ENCODE assay signal across 28 mouse cellular contexts in genomic region chr15:79733192-79733591, GRCm38 (mm10). TPM values are rescaled to one million over a fixed set of nuclear protein-coding genes. Genes with fewer than 3 reads are reported as not detected.
DNase-seq lines count a peak whose midpoint lies in the region; ATAC-seq and TF ChIP-seq lines count a peak whose summit lies in the region.
"Had no signal": no experiment of that assay in that cellular context is flagged by ENCODE, and none has a peak within 500 bp of the region (broad histone marks: within the 10 kb centered on the region; RNA-seq: fewer than 3 reads in every experiment).

No protein-coding gene starts in this region.

- H3K4me2 ChIP-seq in heart, embryonic 11.5 days = no peak overlapping the region
- H3K4me2 ChIP-seq in liver, postnatal 0 days (ENCODE audit: low read depth, low read length) = no peak overlapping the region
- H3K4me2 ChIP-seq in liver, embryonic 12.5 days = no peak overlapping the region
- H3K4me2 ChIP-seq: embryonic facial prominence, embryonic 12.5 days; embryonic facial prominence, embryonic 15.5 days; forebrain, embryonic 12.5 days; forebrain, embryonic 15.5 days; heart, embryonic 12.5 days; heart, embryonic 15.5 days; hindbrain, embryonic 13.5 days had no signal

- H3K36me3 ChIP-seq in heart, adult 2 months (ENCODE audit: control insufficient read depth, insufficient read depth, low read length) = peaks cover 9% of the 10 kb centered on the region
- peaks cover 40% of the 10 kb centered on the region for H3K36me3 ChIP-seq in heart, embryonic 11.5 days (ENCODE audit: control insufficient read depth, insufficient read depth, low read length)
- peaks cover 82% of the 10 kb centered on the region for H3K36me3 ChIP-seq in liver, postnatal 0 days (replicated peaks; ENCODE audit: insufficient read depth, low read length)
- peaks cover 71% of the 10 kb centered on the region for H3K36me3 ChIP-seq in liver, embryonic 12.5 days

- no peak overlapping the region for H3K4me3 ChIP-seq in heart, adult 2 months
- no peak overlapping the region for H3K4me3 ChIP-seq in heart, embryonic 11.5 days (ENCODE audit: low read depth, low read length)
- no peak overlapping the region for H3K4me3 ChIP-seq in liver, postnatal 0 days (ENCODE audit: low read depth, low read length)
- H3K4me3 ChIP-seq in liver, embryonic 12.5 days = no peak overlapping the region
- H3K4me3 ChIP-seq: embryonic facial prominence, embryonic 12.5 days; embryonic facial prominence, embryonic 15.5 days; erythroblast, embryonic 14.5 days; forebrain, embryonic 12.5 days; forebrain, embryonic 15.5 days; heart, embryonic 12.5 days; heart, embryonic 15.5 days; hindbrain, embryonic 10.5 days; hindbrain, embryonic 13.5 days had no signal

- H3K79me2 ChIP-seq in heart, adult 2 months (replicated peaks; ENCODE audit: control insufficient read depth, insufficient read depth, low read length) = no peaks in the 10 kb centered on the region

- H3K9me3 ChIP-seq in heart, embryonic 11.5 days (replicated peaks; ENCODE audit: control insufficient read depth, low read length) = no peaks in the 10 kb centered on the region
- H3K9me3 ChIP-seq in liver, postnatal 0 days (ENCODE audit: low read length) = no peaks in the 10 kb centered on the region
- H3K9me3 ChIP-seq in liver, embryonic 12.5 days (replicated peaks) = no peaks in the 10 kb centered on the region
- H3K9me3 ChIP-seq: embryonic facial prominence, embryonic 12.5 days; embryonic facial prominence, embryonic 15.5 days; forebrain, embryonic 12.5 days; forebrain, embryonic 15.5 days; heart, embryonic 12.5 days; heart, embryonic 15.5 days; hindbrain, embryonic 10.5 days; hindbrain, embryonic 13.5 days had no signal

- 82% methylated on average over 8 of the region's 8 CpGs for whole genome bisulfite sequencing in heart, adult 2 months
- WGBS in heart, embryonic 11.5 days (ENCODE audit: insufficient replicate concordance) = 91% methylated on average over 8 of the region's 8 CpGs
- WGBS in liver, postnatal 0 days (ENCODE audit: insufficient replicate concordance) = 85% methylated on average over 8 of the region's 8 CpGs
- WGBS in liver, embryonic 12.5 days (ENCODE audit: insufficient replicate concordance) = 84% methylated on average over 8 of the region's 8 CpGs

- intact Hi-C loops in heart, adult 2 months (cut with DNase I) = no loop called here

- TF ChIP-seq CTCF in heart, adult 2 months (IDR thresholded peaks at IDR 0.05) = no peak
- no peak for TF ChIP-seq CTCF in liver, postnatal 0 days (IDR thresholded peaks at IDR 0.05; ENCODE audit: low read depth)

- H3K27ac ChIP-seq in heart, adult 2 months = peak overlapping the region; percentile 93
- H3K27ac ChIP-seq in heart, embryonic 11.5 days (ENCODE audit: low read depth, low read length) = no peak overlapping the region
- H3K27ac ChIP-seq in liver, postnatal 0 days (ENCODE audit: low read depth) = peak overlapping the region; percentile 80
- H3K27ac ChIP-seq in liver, embryonic 12.5 days = no peak overlapping the region
- H3K27ac ChIP-seq: embryonic facial prominence, embryonic 12.5 days; embryonic facial prominence, embryonic 15.5 days; forebrain, embryonic 12.5 days; forebrain, embryonic 15.5 days; hindbrain, embryonic 10.5 days; hindbrain, embryonic 13.5 days had no signal

- no peak for ATAC-seq in heart, embryonic 11.5 days (replicated peaks; ENCODE audit: insufficient number of reproducible peaks, low FRiP score, low TSS enrichment)
- no peak for ATAC-seq in liver, postnatal 0 days
- ATAC-seq in liver, embryonic 12.5 days = no peak
- ATAC-seq: activated CD4-positive, CD25-positive, alpha-beta regulatory T cell, adult 4 months; forebrain, embryonic 15.5 days; hindbrain, embryonic 16.5 days; intestine, embryonic 16.5 days had no signal

- no peak for TF ChIP-seq POLR2A in heart, adult 2 months (IDR thresholded peaks at IDR 0.05; ENCODE audit: insufficient read depth, low read depth, low read length)

- no peak overlapping the region for H3K9ac ChIP-seq in heart, adult 2 months (ENCODE audit: low read depth, low read length)
- H3K9ac ChIP-seq in heart, embryonic 11.5 days (ENCODE audit: low read depth, low read length) = no peak overlapping the region
- no peak overlapping the region for H3K9ac ChIP-seq in liver, postnatal 0 days (replicated peaks)
- H3K9ac ChIP-seq in liver, embryonic 12.5 days = no peak overlapping the region
- H3K9ac ChIP-seq: embryonic facial prominence, embryonic 12.5 days; embryonic facial prominence, embryonic 15.5 days; forebrain, embryonic 12.5 days; forebrain, embryonic 15.5 days; heart, embryonic 12.5 days; heart, embryonic 15.5 days; hindbrain, embryonic 13.5 days had no signal

- peaks cover 12% of the 10 kb centered on the region for H3K4me1 ChIP-seq in heart, adult 2 months (ENCODE audit: control insufficient read depth, insufficient read depth, low read length)
- peaks cover 11% of the 10 kb centered on the region for H3K4me1 ChIP-seq in heart, embryonic 11.5 days (ENCODE audit: control insufficient read depth, insufficient read depth, low read length)
- peaks cover 18% of the 10 kb centered on the region for H3K4me1 ChIP-seq in liver, postnatal 0 days (ENCODE audit: insufficient read depth)
- H3K4me1 ChIP-seq in liver, embryonic 12.5 days = no peaks in the 10 kb centered on the region
- H3K4me1 ChIP-seq: embryonic facial prominence, embryonic 12.5 days; forebrain, embryonic 15.5 days had no signal

- H3K27me3 ChIP-seq in heart, adult 2 months (ENCODE audit: control insufficient read depth, insufficient read depth, low read length) = no peaks in the 10 kb centered on the region
- H3K27me3 ChIP-seq in heart, embryonic 11.5 days (ENCODE audit: control insufficient read depth, insufficient read depth, low read length) = no peaks in the 10 kb centered on the region
- H3K27me3 ChIP-seq in liver, postnatal 0 days (ENCODE audit: insufficient read depth, low read length) = no peaks in the 10 kb centered on the region
- no peaks in the 10 kb centered on the region for H3K27me3 ChIP-seq in liver, embryonic 12.5 days (replicated peaks)
- H3K27me3 ChIP-seq: embryonic facial prominence, embryonic 12.5 days; embryonic facial prominence, embryonic 15.5 days; forebrain, embryonic 12.5 days; forebrain, embryonic 15.5 days; heart, embryonic 12.5 days; heart, embryonic 15.5 days; hindbrain, embryonic 13.5 days had no signal

- TF ChIP-seq EP300 in heart, adult 2 months (IDR thresholded peaks at IDR 0.05; ENCODE audit: insufficient read depth, low read depth, low read length) = no peak
- TF ChIP-seq EP300 in liver, postnatal 0 days (IDR thresholded peaks at IDR 0.05; ENCODE audit: low read depth) = no peak

- DNase-seq in gastrocnemius, adult 18-20 months (ENCODE audit: low spot score) = peak; percentile 72
- DNase-seq in gastrocnemius, postnatal 10 days = no peak
- no peak for DNase-seq in heart, adult 2 months
- no peak for DNase-seq in liver, postnatal 0 days
- no peak for DNase-seq in thymus, adult 18-20 months
- DNase-seq in left cerebral cortex, adult 9 months (ENCODE audit: low spot score in 2 of 2) = no peak
- DNase-seq: adrenal gland, adult 8-10 months; adrenal gland, postnatal 25 days; cerebellum, adult 11 months; cerebellum, adult 2 months; cerebellum, adult 9-11 months; cerebellum, postnatal 25 days; heart, postnatal 10 days; heart, postnatal 36 days had no signal

RNA-seq across cellular contexts. Expression of gene Sun2, which starts 9.1 kb away (rescaled TPM):
- total RNA-seq in gastrocnemius, adult 18-20 months (2021) = 10 to 100 TPM; 79.0 to 81.8 TPM
- 10 to 100 TPM; 61.3 to 65.9 TPM for total RNA-seq in gastrocnemius, postnatal 10 days (2021)
- 10 to 100 TPM; 83.3 to 96.7 TPM for total RNA-seq in heart, adult 2 months (2021)
- 57.9 and 69.2 TPM in 2 replicates for polyA plus RNA-seq in heart, adult 2 months (2012; rRNA removed)
- 3.7 and 4.9 TPM in 2 replicates for polyA plus RNA-seq in heart, embryonic 11.5 days (2014; fragmentation: Nextera tagmentation; extraction: Ambion mirVana)
- 3.3 and 4.2 TPM in 2 replicates for polyA plus RNA-seq in liver, postnatal 0 days (2015; fragmentation: Nextera tagmentation; extraction: Ambion mirVana)
- 1.6 and 2.9 TPM in 2 replicates for polyA plus RNA-seq in liver, embryonic 12.5 days (2016; fragmentation: Nextera tagmentation; extraction: Ambion mirVana)

RNA-seq across cellular contexts. Expression of gene Gtpbp1, which starts 42.5 kb away (rescaled TPM):
- total RNA-seq in gastrocnemius, adult 18-20 months (2021) = 10 to 100 TPM; 25.2 to 28.1 TPM
- 10 to 100 TPM; 14.3 to 16.8 TPM for total RNA-seq in gastrocnemius, postnatal 10 days (2021)
- total RNA-seq in heart, adult 2 months (2021) = 10 to 100 TPM; 26.9 to 30.1 TPM
- 27.0 and 30.5 TPM in 2 replicates for polyA plus RNA-seq in heart, adult 2 months (2012; rRNA removed)
- polyA plus RNA-seq in heart, embryonic 11.5 days (2014; fragmentation: Nextera tagmentation; extraction: Ambion mirVana) = 22.7 and 26.3 TPM in 2 replicates
- polyA plus RNA-seq in liver, postnatal 0 days (2015; fragmentation: Nextera tagmentation; extraction: Ambion mirVana) = 14.8 and 16.8 TPM in 2 replicates
- 48.3 and 50.0 TPM in 2 replicates for polyA plus RNA-seq in liver, embryonic 12.5 days (2016; fragmentation: Nextera tagmentation; extraction: Ambion mirVana)

RNA-seq across cellular contexts. Expression of gene Dnal4, which starts 44.5 kb away (rescaled TPM):
- 1 to 10 TPM; 5.7 to 6.5 TPM for total RNA-seq in gastrocnemius, adult 18-20 months (2021)
- 10 to 100 TPM; 10.4 to 12.6 TPM for total RNA-seq in gastrocnemius, postnatal 10 days (2021)
- 10 to 100 TPM; 19.3 to 21.7 TPM for total RNA-seq in heart, adult 2 months (2021)
- polyA plus RNA-seq in heart, adult 2 months (2012; rRNA removed) = 43.0 and 46.8 TPM in 2 replicates
- 37.3 TPM in 2 replicates for polyA plus RNA-seq in heart, embryonic 11.5 days (2014; fragmentation: Nextera tagmentation; extraction: Ambion mirVana)
- 9.7 and 10.2 TPM in 2 replicates for polyA plus RNA-seq in liver, postnatal 0 days (2015; fragmentation: Nextera tagmentation; extraction: Ambion mirVana)
- 13.5 and 14.0 TPM in 2 replicates for polyA plus RNA-seq in liver, embryonic 12.5 days (2016; fragmentation: Nextera tagmentation; extraction: Ambion mirVana)

RNA-seq across cellular contexts. Expression of gene Josd1, which starts 45.5 kb away (rescaled TPM):
- 10 to 100 TPM; 13.9 to 17.6 TPM for total RNA-seq in gastrocnemius, adult 18-20 months (2021)
- 10 to 100 TPM; 11.8 to 13.1 TPM for total RNA-seq in gastrocnemius, postnatal 10 days (2021)
- total RNA-seq in heart, adult 2 months (2021) = 10 to 100 TPM; 22.1 to 24.9 TPM
- polyA plus RNA-seq in heart, adult 2 months (2012; rRNA removed) = 16.1 and 25.6 TPM in 2 replicates
- polyA plus RNA-seq in heart, embryonic 11.5 days (2014; fragmentation: Nextera tagmentation; extraction: Ambion mirVana) = 10.9 and 15.3 TPM in 2 replicates
- polyA plus RNA-seq in liver, postnatal 0 days (2015; fragmentation: Nextera tagmentation; extraction: Ambion mirVana) = 13.3 and 13.9 TPM in 2 replicates
- 37.7 and 38.3 TPM in 2 replicates for polyA plus RNA-seq in liver, embryonic 12.5 days (2016; fragmentation: Nextera tagmentation; extraction: Ambion mirVana)

Comparison
In these comparisons a context has a peak if more than half of its experiments do, and no peak if none do; other contexts are left out.
1. H3K27ac ChIP-seq: peak in heart, adult 2 months (single experiment) and liver, postnatal 0 days (single experiment); none in heart, embryonic 11.5 days (single experiment) and liver, embryonic 12.5 days (single experiment).
2. RNA of gene Sun2, which starts 9.1 kb away (polyA plus RNA-seq): 57.9 to 69.2 TPM in heart, adult 2 months; 3.7 to 4.9 TPM in heart, embryonic 11.5 days, 3.3 to 4.2 TPM in liver, postnatal 0 days and 1.6 to 2.9 TPM in liver, embryonic 12.5 days; every median in the first group is over 10 times any median in the second.